Mouse (Mus musculus): ENCODE data around the gene Rsl1. TPM values are rescaled to one million over a fixed set of nuclear protein-coding genes. Genes with fewer than 3 reads are reported as not detected.

Gene Rsl1
- polyA plus RNA-seq, 1 experiment from 2014 or later: 5.1 TPM

DNA sequence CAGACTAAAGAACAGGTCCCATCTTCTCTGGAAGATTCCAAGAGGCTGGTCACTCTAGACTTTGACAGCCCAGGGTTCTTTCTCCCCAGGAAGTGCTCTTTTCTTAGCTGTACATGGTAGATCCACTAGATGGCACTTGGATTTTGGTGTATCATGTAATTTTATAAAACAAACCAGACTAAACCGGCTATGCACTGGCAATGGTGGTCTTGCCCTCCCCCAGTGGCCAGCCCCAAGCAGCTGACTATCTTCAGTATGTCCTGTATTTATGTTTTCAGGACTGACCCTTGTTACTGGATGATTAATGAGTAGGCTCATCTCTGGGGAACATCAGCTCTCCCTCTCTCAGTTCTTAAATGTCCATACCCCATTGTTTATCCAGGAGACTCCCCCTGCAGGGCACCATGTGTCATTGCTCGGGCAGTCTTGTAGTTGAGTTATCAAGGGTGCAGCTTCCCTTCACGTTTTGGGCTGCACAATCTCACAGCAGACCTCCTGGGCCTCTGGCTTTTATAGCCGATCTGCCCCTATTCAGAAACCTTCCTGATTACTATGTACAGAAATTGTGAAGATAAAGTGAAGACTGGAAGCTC lies 41.1 kb downstream of the Rsl1 start:
- DNase-seq (ENCODE audit: low spot score): no peak
- H3K27ac ChIP-seq (replicated peaks; ENCODE audit: low read depth, low read length): no peak overlapping the region
- H3K9ac ChIP-seq (ENCODE audit: low read depth, low read length): no peak overlapping the region
- WGBS: 57% methylated on average over 4 of the region's 4 CpGs
- H3K4me3 ChIP-seq (ENCODE audit: low read depth, low read length): no peak overlapping the region
- no peaks in the 10 kb centered on the region for H3K4me1 ChIP-seq (ENCODE audit: control insufficient read depth, insufficient read depth, low read length)
- ATAC-seq (ENCODE audit: low read depth): no peak
- no peak overlapping the region for H3K4me2 ChIP-seq (ENCODE audit: low read depth, low read length)
- no peaks in the 10 kb centered on the region for H3K9me3 ChIP-seq (ENCODE audit: control insufficient read depth, low read length)
- no peaks in the 10 kb centered on the region for H3K27me3 ChIP-seq (replicated peaks; ENCODE audit: control insufficient read depth, insufficient read depth, low read length)
- no peaks in the 10 kb centered on the region for H3K36me3 ChIP-seq (ENCODE audit: control insufficient read depth, insufficient read depth, low read length)

Other genes with a start within 250 kb of the Rsl1 start
- gene Zfp712, start 112.0 kb upstream of the Rsl1 start, polyA plus RNA-seq (2014; fragmentation: Nextera tagmentation; extraction: Ambion mirVana): 4.0 and 4.3 TPM in 2 replicates
- 4.1 and 5.7 TPM in 2 replicates for gene Zfp708, start 75.2 kb upstream of the Rsl1 start, polyA plus RNA-seq (2014; fragmentation: Nextera tagmentation; extraction: Ambion mirVana)
- gene Gm28557, start 64.6 kb upstream of the Rsl1 start, polyA plus RNA-seq (2014; fragmentation: Nextera tagmentation; extraction: Ambion mirVana): 2.3 and 3.7 TPM in 2 replicates
- 0.24 and 0.31 TPM in 2 replicates for gene Rslcan18, start 56.9 kb upstream of the Rsl1 start, polyA plus RNA-seq (2014; fragmentation: Nextera tagmentation; extraction: Ambion mirVana)
- 2.7 TPM in 2 replicates for gene Zfp759, start 51.5 kb upstream of the Rsl1 start, polyA plus RNA-seq (2014; fragmentation: Nextera tagmentation; extraction: Ambion mirVana)
- 1.4 and 1.8 TPM in 2 replicates for gene Zfp455, start 21.3 kb downstream of the Rsl1 start, polyA plus RNA-seq (2014; fragmentation: Nextera tagmentation; extraction: Ambion mirVana)
- 1.8 and 2.0 TPM in 2 replicates for gene Zfp458, start 105.3 kb downstream of the Rsl1 start, polyA plus RNA-seq (2014; fragmentation: Nextera tagmentation; extraction: Ambion mirVana)
- 0.68 and 0.83 TPM in 2 replicates for gene Zfp457, start 133.3 kb downstream of the Rsl1 start, polyA plus RNA-seq (2014; fragmentation: Nextera tagmentation; extraction: Ambion mirVana)
- 3.1 and 3.2 TPM in 2 replicates for gene Zfp595, start 159.4 kb downstream of the Rsl1 start, polyA plus RNA-seq (2014; fragmentation: Nextera tagmentation; extraction: Ambion mirVana)
- not detected in 2 replicates for gene Gm28044, start 187.4 kb downstream of the Rsl1 start, polyA plus RNA-seq (2014; fragmentation: Nextera tagmentation; extraction: Ambion mirVana)
- 0.94 and 1.4 TPM in 2 replicates for gene Zfp953, start 187.4 kb downstream of the Rsl1 start, polyA plus RNA-seq (2014; fragmentation: Nextera tagmentation; extraction: Ambion mirVana)
- gene Gm28041, start 202.6 kb downstream of the Rsl1 start, polyA plus RNA-seq (2014; fragmentation: Nextera tagmentation; extraction: Ambion mirVana): 0.46 TPM in 1 of 2 replicates, not detected in the other
- gene Zfp456, start 202.6 kb downstream of the Rsl1 start, polyA plus RNA-seq (2014; fragmentation: Nextera tagmentation; extraction: Ambion mirVana): 1.7 and 2.0 TPM in 2 replicates
- 6.8 and 8.1 TPM in 2 replicates for gene Zfp429, start 226.6 kb downstream of the Rsl1 start, polyA plus RNA-seq (2014; fragmentation: Nextera tagmentation; extraction: Ambion mirVana)
- gene Zfp459, start 248.2 kb downstream of the Rsl1 start, polyA plus RNA-seq (2014; fragmentation: Nextera tagmentation; extraction: Ambion mirVana): 0.56 and 1.0 TPM in 2 replicates